ENCODE assay signal across 7 mouse cellular contexts in genomic region chr9:48166531-48166930, GRCm38 (mm10). TPM values are rescaled to one million over a fixed set of nuclear protein-coding genes. Genes with fewer than 3 reads are reported as not detected.
DNase-seq lines count a peak whose midpoint lies in the region; ATAC-seq lines count a peak whose summit lies in the region.
"Not testable (repeated sequence)": the region's sequence is repeated elsewhere in the genome, so short reads cannot be mapped to it uniquely, and the experiment has no call there.

No protein-coding gene starts in this region.

- 50% methylated on average over 6 of the region's 6 CpGs for WGBS in embryonic facial prominence, embryonic 10.5 days
- 47% methylated on average over 6 of the region's 6 CpGs for WGBS in embryonic facial prominence, embryonic 14.5 days
- WGBS in limb, embryonic 15.5 days = 42% methylated on average over 6 of the region's 6 CpGs
- 41% methylated on average over 6 of the region's 6 CpGs for WGBS in stomach, embryonic 16.5 days

- peaks cover 12% of the 10 kb centered on the region for H3K4me1 ChIP-seq in embryonic facial prominence, embryonic 10.5 days
- H3K4me1 ChIP-seq in embryonic facial prominence, embryonic 14.5 days (ENCODE audit: control insufficient read depth, insufficient read depth, low read length); stomach, embryonic 16.5 days (ENCODE audit: control insufficient read depth, insufficient read depth, low read length): not testable (repeated sequence)
- H3K4me1 ChIP-seq in limb, embryonic 15.5 days = peaks cover 11% of the 10 kb centered on the region

- not testable (repeated sequence) for H3K4me3 ChIP-seq in embryonic facial prominence, embryonic 10.5 days; embryonic facial prominence, embryonic 14.5 days (ENCODE audit: low read depth, low read length); limb, embryonic 15.5 days; stomach, embryonic 16.5 days (replicated peaks; ENCODE audit: low read length)

- not testable (repeated sequence) for H3K4me2 ChIP-seq in embryonic facial prominence, embryonic 14.5 days (ENCODE audit: low read depth, low read length); limb, embryonic 15.5 days; stomach, embryonic 16.5 days (ENCODE audit: low read depth, low read length)

- H3K27me3 ChIP-seq in embryonic facial prominence, embryonic 10.5 days (replicated peaks; ENCODE audit: low read depth, poor library complexity, severe bottlenecking); embryonic facial prominence, embryonic 14.5 days (replicated peaks; ENCODE audit: control insufficient read depth, insufficient read depth, low read length); limb, embryonic 15.5 days; stomach, embryonic 16.5 days (ENCODE audit: control insufficient read depth, insufficient read depth, low read length): not testable (repeated sequence)

- H3K36me3 ChIP-seq in embryonic facial prominence, embryonic 10.5 days (replicated peaks); embryonic facial prominence, embryonic 14.5 days (ENCODE audit: control insufficient read depth, insufficient read depth, low read length); limb, embryonic 15.5 days; stomach, embryonic 16.5 days (ENCODE audit: control insufficient read depth, insufficient read depth, low read length): not testable (repeated sequence)

- peak; percentile 34; the same call in 1 of the 2 replicates for ATAC-seq in embryonic facial prominence, embryonic 14.5 days (ENCODE audit: low read depth)
- not testable (repeated sequence) for ATAC-seq in limb, embryonic 15.5 days (ENCODE audit: insufficient number of reproducible peaks, low FRiP score, low TSS enrichment, low read depth); stomach, embryonic 16.5 days (ENCODE audit: insufficient read depth, low FRiP score)

- not testable (repeated sequence) for H3K9ac ChIP-seq in embryonic facial prominence, embryonic 14.5 days (ENCODE audit: low read depth, low read length); limb, embryonic 15.5 days; stomach, embryonic 16.5 days (ENCODE audit: low read length)

- not testable (repeated sequence) for H3K9me3 ChIP-seq in embryonic facial prominence, embryonic 10.5 days; embryonic facial prominence, embryonic 14.5 days (ENCODE audit: control insufficient read depth, low read length); limb, embryonic 15.5 days; stomach, embryonic 16.5 days (replicated peaks; ENCODE audit: control insufficient read depth, low read length)

- H3K27ac ChIP-seq in embryonic facial prominence, embryonic 10.5 days (replicated peaks); embryonic facial prominence, embryonic 14.5 days (replicated peaks; ENCODE audit: low read depth, low read length): not testable (repeated sequence)
- peak overlapping the region; percentile 2; the same call in 1 of the 2 replicates for H3K27ac ChIP-seq in limb, embryonic 15.5 days
- peak overlapping the region; percentile 30 for H3K27ac ChIP-seq in stomach, embryonic 16.5 days (ENCODE audit: low read length)

- DNase-seq in ES-CJ7 (ENCODE audit: low read depth, low spot score) (peak; percentile 48), R1 (ENCODE audit: low read depth, low spot score) (peak; percentile 30), ZHBTc4 (ENCODE audit: low read depth, low spot score) (peak; percentile 82)
- DNase-seq in embryonic facial prominence, embryonic 10.5 days (ENCODE audit: low spot score) = peak; percentile 16
- peak; percentile 61 for DNase-seq in embryonic facial prominence, embryonic 14.5 days (ENCODE audit: low spot score)

RNA-seq across cellular contexts. Expression of gene Nxpe4, which starts 4.7 kb away (rescaled TPM):
- polyA plus RNA-seq in embryonic facial prominence, embryonic 10.5 days (2016; fragmentation: Nextera tagmentation; extraction: Ambion mirVana) = 4.1 and 5.9 TPM in 2 replicates
- 7.4 and 8.1 TPM in 2 replicates for polyA plus RNA-seq in embryonic facial prominence, embryonic 14.5 days (2014; fragmentation: Nextera tagmentation; extraction: Ambion mirVana)
- polyA plus RNA-seq in limb, embryonic 15.5 days (2015; fragmentation: Nextera tagmentation; extraction: Ambion mirVana) = 7.1 and 7.9 TPM in 2 replicates
- polyA plus RNA-seq in stomach, embryonic 16.5 days (2015; fragmentation: Nextera tagmentation; extraction: Ambion mirVana) = 6.8 and 6.9 TPM in 2 replicates

Comparison
In these comparisons a context has a peak if more than half of its experiments do, and no peak if none do; other contexts are left out.
1. DNase-seq: peak in every context shown above with its lines; median percentile 82 in ZHBTc4; 61 in embryonic facial prominence, embryonic 14.5 days; 48 in ES-CJ7; 30 in R1; 16 in embryonic facial prominence, embryonic 10.5 days.